Mouse (Mus musculus) neural tube, embryonic 14.5 days (tissue): ENCODE data around the gene Wnt7b. TPM values are rescaled to one million over a fixed set of nuclear protein-coding genes. Genes with fewer than 3 reads are reported as not detected.

Source experiments
- ATAC-seq: fragments of 200-750 bp; cut with Nextera tagmentation; 2 replicates; pipeline ENCODE4 v1.8.0; 2017; ENCODE audit warnings: low read depth, mild to moderate bottlenecking, moderate TSS enrichment, moderate library complexity
- H3K27ac ChIP-seq: fragments of 300-500 bp; sonication (generic); 2 replicates; pipeline ENCODE4 v1.5.1; 2014; ENCODE audit warnings: low read depth, mild to moderate bottlenecking, control low read depth, low read length, moderate library complexity, mixed read lengths
- H3K27me3 ChIP-seq: fragments of 300-500 bp; sonication (generic); 2 replicates; pipeline ENCODE4 v1.6.1; 2014; ENCODE audit warnings: low read length; ENCODE audit not compliant: control insufficient read depth, insufficient read depth
- H3K36me3 ChIP-seq: fragments of 300-500 bp; sonication (generic); 2 replicates; pipeline ENCODE4 v1.6.1; 2014; ENCODE audit warnings: low read length, mixed read lengths; ENCODE audit not compliant: control insufficient read depth, insufficient read depth
- H3K4me1 ChIP-seq: fragments of 300-500 bp; sonication (generic); 2 replicates; pipeline ENCODE4 v1.6.1; 2014; ENCODE audit warnings: low read length; ENCODE audit not compliant: control insufficient read depth, insufficient read depth
- H3K4me2 ChIP-seq: fragments of 300-500 bp; sonication (generic); 2 replicates; pipeline ENCODE4 v1.6.1; 2014; ENCODE audit warnings: mild to moderate bottlenecking, low read depth, low read length, control low read depth
- H3K4me3 ChIP-seq: fragments of 300-500 bp; sonication (generic); 2 replicates; pipeline ENCODE4 v1.5.1; 2014; ENCODE audit warnings: low read depth, low read length, control low read depth, mixed read lengths
- H3K9ac ChIP-seq: fragments of 300-500 bp; sonication (generic); replicated peaks from 2 replicates; pipeline ENCODE4 v1.6.1; 2014; ENCODE audit warnings: low read depth, mild to moderate bottlenecking, control low read depth, low read length, mixed read lengths
- H3K9me3 ChIP-seq: fragments of 300-500 bp; sonication (generic); 2 replicates; pipeline ENCODE4 v1.6.1; 2016; ENCODE audit warnings: low read length; ENCODE audit not compliant: control insufficient read depth
- WGBS: fragments of 180-500 bp; shearing (Covaris S2); extraction: QIAGEN DNeasy Blood & Tissue Kit; methylation state at CpG from one replicate; pipeline ENCODE4 v1.1.7; 2014; 5-methylcytosine and 5-hydroxymethylcytosine counted together
- polyA plus RNA-seq: library from polyadenylated mRNA; unstranded; fragments of >200 nt; fragmentation: Nextera tagmentation; extraction: Ambion mirVana; gene quantifications from 2 replicates; pipeline ENCODE4 v1.2.1, GENCODE M21; 2014

Gene Wnt7b
- polyA plus RNA-seq, 1 experiment from 2014 or later: 17.3 TPM

- Histone ChIP-seq H3K4me1 (no peaks in the 10 kb centered on the region), H3K4me3 (no peak overlapping the region), H3K36me3 (no peaks in the 10 kb centered on the region), H3K27me3 (no peaks in the 10 kb centered on the region), H3K4me2 (no peak overlapping the region), H3K9ac (no peak overlapping the region; the same call in 1 of the 2 replicates), H3K27ac (no peak overlapping the region), H3K9me3 (no peaks in the 10 kb centered on the region)
- 45% methylated on average over 11 of the region's 11 CpGs for WGBS
- ATAC-seq: no peak
These were observed 44.1 kb downstream of the Wnt7b start for GRCm38 (mm10) chr15:85538170-85538569.

DNA sequence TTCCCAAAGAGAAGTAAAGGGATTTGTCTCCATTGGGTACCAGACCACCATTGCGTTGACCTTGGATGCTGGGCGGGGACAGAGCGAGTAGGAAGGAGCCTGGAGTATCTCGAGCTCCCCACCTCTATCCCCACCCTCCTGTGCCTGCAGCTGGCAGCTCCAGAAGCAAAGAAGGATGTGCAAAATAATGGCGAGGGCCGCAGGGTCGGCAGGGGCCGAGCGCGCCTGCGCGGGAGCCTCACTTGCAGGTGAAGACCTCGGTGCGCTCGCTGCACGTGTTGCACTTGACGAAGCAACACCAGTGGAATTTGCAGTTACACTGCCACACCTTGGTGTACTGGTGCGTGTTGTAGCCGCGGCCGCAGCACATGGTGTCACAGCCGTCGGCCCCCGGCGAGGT, 45.1 kb downstream of the Wnt7b start:
- no peak for ATAC-seq
- Histone ChIP-seq H3K4me1 (no peaks in the 10 kb centered on the region), H3K9me3 (no peaks in the 10 kb centered on the region), H3K4me2 (no peak overlapping the region), H3K27ac (no peak overlapping the region), H3K9ac (no peak overlapping the region), H3K27me3 (no peaks in the 10 kb centered on the region), H3K36me3 (no peaks in the 10 kb centered on the region), H3K4me3 (no peak overlapping the region)
- 91% methylated on average over 25 of the region's 25 CpGs for WGBS

- Histone ChIP-seq H3K4me3 (no peak overlapping the region), H3K4me2 (no peak overlapping the region), H3K9me3 (no peaks in the 10 kb centered on the region), H3K36me3 (no peaks in the 10 kb centered on the region), H3K4me1 (no peaks in the 10 kb centered on the region), H3K27ac (no peak overlapping the region), H3K9ac (no peak overlapping the region), H3K27me3 (no peaks in the 10 kb centered on the region)
- WGBS: 84% methylated on average over 6 of the region's 6 CpGs
- ATAC-seq: no peak
These were observed 47.6 kb downstream of the Wnt7b start for GRCm38 (mm10) chr15:85534646-85535045.

GRCm38 (mm10) chr15:85534215-85534614, 48.1 kb downstream of the Wnt7b start:
- no peak overlapping the region for H3K27ac ChIP-seq
- no peaks in the 10 kb centered on the region for H3K36me3 ChIP-seq
- no peak for ATAC-seq
- H3K4me2 ChIP-seq: no peak overlapping the region
- no peaks in the 10 kb centered on the region for H3K9me3 ChIP-seq
- no peaks in the 10 kb centered on the region for H3K4me1 ChIP-seq
- WGBS: 71% methylated on average over 8 of the region's 8 CpGs
- no peaks in the 10 kb centered on the region for H3K27me3 ChIP-seq
- H3K4me3 ChIP-seq: no peak overlapping the region
- H3K9ac ChIP-seq: no peak overlapping the region

DNA sequence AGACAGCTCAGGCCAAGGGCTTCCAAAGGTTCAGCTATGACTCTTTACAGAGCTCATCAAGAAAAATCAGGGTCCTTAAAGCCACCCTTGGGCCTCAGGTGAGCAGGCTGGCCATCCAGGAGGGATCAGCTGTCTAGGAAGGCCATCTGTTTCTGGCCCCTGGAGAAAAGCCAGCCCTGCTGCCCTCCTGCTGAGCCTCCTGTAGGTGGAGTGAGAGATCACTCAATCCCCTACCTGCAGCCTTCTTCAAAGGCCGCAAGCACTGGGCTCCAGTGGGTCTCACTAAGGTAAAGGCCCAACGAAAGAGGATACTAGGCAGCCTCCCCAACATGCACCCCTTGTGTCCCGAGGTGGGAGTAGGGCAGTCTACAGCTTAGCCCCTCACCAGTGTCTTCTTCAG, 50.2 kb downstream of the Wnt7b start:
- Histone ChIP-seq H3K27me3 (no peaks in the 10 kb centered on the region), H3K4me1 (no peaks in the 10 kb centered on the region), H3K4me2 (no peak overlapping the region), H3K36me3 (no peaks in the 10 kb centered on the region), H3K9ac (no peak overlapping the region), H3K9me3 (no peaks in the 10 kb centered on the region), H3K27ac (no peak overlapping the region), H3K4me3 (no peak overlapping the region)
- 82% methylated on average over 3 of the region's 3 CpGs for WGBS
- no peak for ATAC-seq

DNA sequence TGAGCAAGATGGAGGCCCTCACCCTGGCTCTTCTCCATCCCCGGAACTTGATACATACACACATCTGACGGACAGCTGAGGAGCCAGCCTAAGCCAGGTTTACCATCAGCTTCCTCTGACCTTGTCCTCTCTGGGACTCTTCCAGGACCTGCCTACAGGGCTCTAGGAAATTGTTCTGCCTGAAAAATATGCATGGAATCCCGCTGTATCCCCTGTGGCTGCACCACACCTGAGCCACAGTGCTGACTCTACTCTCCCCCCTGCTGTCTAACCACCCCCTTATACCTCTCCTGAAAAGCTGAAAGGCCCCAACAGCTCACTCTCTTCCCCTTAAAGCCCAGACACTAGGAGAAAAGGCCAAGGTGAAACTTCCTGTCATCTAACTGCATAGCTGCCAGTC, 52.4 kb downstream of the Wnt7b start:
- no peak for ATAC-seq
- no peak overlapping the region for H3K4me3 ChIP-seq
- H3K36me3 ChIP-seq: no peaks in the 10 kb centered on the region
- no peak overlapping the region for H3K27ac ChIP-seq
- no peak overlapping the region for H3K9ac ChIP-seq
- H3K4me1 ChIP-seq: no peaks in the 10 kb centered on the region
- no peaks in the 10 kb centered on the region for H3K9me3 ChIP-seq
- no peak overlapping the region for H3K4me2 ChIP-seq
- H3K27me3 ChIP-seq: no peaks in the 10 kb centered on the region
- 73% methylated on average over 3 of the region's 3 CpGs for WGBS

GRCm38 (mm10) chr15:85524404-85524950, 57.8 kb downstream of the Wnt7b start:
- Histone ChIP-seq H3K4me3 (no peak overlapping the region), H3K9me3 (no peaks in the 10 kb centered on the region), H3K27me3 (no peaks in the 10 kb centered on the region), H3K4me1 (no peaks in the 10 kb centered on the region), H3K4me2 (no peak overlapping the region), H3K9ac (no peak overlapping the region), H3K27ac (no peak overlapping the region), H3K36me3 (no peaks in the 10 kb centered on the region)
- no peak; the same call in 1 of the 2 replicates for ATAC-seq
- WGBS: 24% methylated on average over 12 of the region's 12 CpGs

DNA sequence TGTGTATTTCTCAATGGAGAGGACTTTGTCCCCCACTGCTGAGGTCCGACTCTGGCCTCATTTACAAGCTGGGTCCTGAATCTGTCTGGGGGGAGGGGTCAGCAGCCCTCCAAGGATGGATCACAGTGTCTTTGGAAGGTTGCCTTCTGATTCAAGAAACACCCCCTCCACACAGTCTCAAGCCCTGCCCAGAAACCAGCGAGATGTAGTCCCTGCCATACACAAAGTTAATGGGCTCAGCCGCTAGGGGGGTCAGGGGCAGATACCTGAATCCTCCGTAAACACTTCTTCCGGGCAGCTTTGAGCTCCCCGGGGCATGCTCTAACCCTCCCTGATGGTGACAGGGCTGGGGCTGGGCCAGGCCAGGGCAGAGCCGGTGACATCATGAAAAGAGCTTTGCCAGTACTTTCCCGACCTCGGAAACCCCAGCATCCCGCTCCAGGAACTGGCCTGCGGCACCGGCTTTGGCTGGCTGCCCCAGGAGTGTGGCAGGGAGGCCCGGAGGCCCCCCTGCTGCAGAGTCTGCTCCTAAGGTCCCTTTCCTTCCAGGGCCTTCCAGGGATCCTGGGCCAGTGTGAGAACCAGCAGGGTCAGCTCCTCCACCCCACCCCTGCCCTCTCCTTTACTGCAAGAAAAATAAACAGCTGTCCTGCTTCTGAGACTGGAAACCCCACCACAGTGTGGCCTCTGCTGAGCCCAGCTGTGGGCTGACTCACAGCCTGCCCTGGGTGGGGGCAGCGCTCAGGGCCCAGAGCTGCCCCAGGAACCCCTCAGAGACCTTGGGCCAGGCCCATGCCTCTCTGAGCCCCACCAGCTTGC, 58.9 kb downstream of the Wnt7b start:
- WGBS: 15% methylated on average over 14 of the region's 14 CpGs
- peak; percentile 34; the same call in 1 of the 2 replicates for ATAC-seq
- Histone ChIP-seq H3K4me1 (no peaks in the 10 kb centered on the region), H3K4me2 (no peak overlapping the region), H3K27me3 (no peaks in the 10 kb centered on the region), H3K9me3 (no peaks in the 10 kb centered on the region), H3K9ac (no peak overlapping the region), H3K36me3 (no peaks in the 10 kb centered on the region), H3K4me3 (no peak overlapping the region), H3K27ac (no peak overlapping the region)

GRCm38 (mm10) chr15:85519438-85519837, 62.8 kb downstream of the Wnt7b start:
- no peak overlapping the region for H3K4me3 ChIP-seq
- H3K27ac ChIP-seq: no peak overlapping the region
- no peak overlapping the region for H3K4me2 ChIP-seq
- H3K36me3 ChIP-seq: no peaks in the 10 kb centered on the region
- H3K9ac ChIP-seq: no peak overlapping the region
- WGBS: 72% methylated on average over 4 of the region's 4 CpGs
- no peak for ATAC-seq
- no peaks in the 10 kb centered on the region for H3K4me1 ChIP-seq
- H3K9me3 ChIP-seq: no peaks in the 10 kb centered on the region
- no peaks in the 10 kb centered on the region for H3K27me3 ChIP-seq
